Mouse (Mus musculus) central nervous system, embryonic 18 days (tissue): ENCODE measurements around the gene Dalrd3. TPM values are rescaled to one million over a fixed set of nuclear protein-coding genes. Genes with fewer than 3 reads are reported as not detected.

ENCODE experiments used
- polyA plus RNA-seq: library from polyadenylated mRNA; depleted of rRNA; stranded (reverse); fragments of >200 nt; gene quantifications from 2 replicates; pipeline ENCODE4 v1.2.3, GENCODE M21; 2012; rRNA removed

Gene Dalrd3
- 277 and 285 TPM in 2 replicates for polyA plus RNA-seq

GRCm38 (mm10) chr9:108569381-108570206 lies at the start of gene Dalrd3:
Dalrd3 (plus strand) TSS chr9:108569886.

DNA sequence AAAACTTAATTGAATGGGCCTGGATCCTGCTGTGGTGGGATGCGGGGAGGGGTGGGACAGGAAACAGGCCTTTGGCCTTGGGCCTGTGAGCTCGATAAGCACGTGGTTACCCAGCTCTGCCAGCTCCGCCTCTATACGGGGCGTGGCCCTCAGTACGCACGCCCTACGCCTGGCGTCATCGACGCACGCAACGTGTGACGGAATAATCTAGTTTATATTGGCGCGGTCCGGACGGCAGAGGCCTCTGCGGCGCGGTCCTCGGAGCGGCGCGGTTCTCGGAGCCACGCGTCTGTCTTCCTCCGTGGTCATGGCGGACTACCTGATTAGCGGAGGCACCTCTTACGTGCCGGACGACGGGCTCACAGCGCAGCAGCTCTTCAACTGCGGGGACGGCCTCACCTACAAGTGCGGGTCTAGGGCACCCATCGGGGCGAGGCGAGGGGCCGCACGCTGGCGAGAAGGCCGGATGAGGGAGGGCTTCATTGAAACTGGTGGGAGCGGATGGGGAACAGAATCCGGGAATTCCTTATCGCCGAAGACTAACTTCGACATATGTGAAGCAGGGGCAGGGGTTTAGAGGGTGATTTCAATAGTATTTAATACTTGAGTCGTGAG lies 9.4 kb upstream of the Dalrd3 start, which contains the start of gene Impdh2:
Gene Impdh2 (plus strand): TSS at position 60 of the 615 bp plus-strand sequence.

GRCm38 (mm10) chr9:108566815-108567776 lies 2.6 kb upstream of the Dalrd3 start, which contains the start of gene Ndufaf3:
Ndufaf3 (minus strand) TSS chr9:108567434.

DNA sequence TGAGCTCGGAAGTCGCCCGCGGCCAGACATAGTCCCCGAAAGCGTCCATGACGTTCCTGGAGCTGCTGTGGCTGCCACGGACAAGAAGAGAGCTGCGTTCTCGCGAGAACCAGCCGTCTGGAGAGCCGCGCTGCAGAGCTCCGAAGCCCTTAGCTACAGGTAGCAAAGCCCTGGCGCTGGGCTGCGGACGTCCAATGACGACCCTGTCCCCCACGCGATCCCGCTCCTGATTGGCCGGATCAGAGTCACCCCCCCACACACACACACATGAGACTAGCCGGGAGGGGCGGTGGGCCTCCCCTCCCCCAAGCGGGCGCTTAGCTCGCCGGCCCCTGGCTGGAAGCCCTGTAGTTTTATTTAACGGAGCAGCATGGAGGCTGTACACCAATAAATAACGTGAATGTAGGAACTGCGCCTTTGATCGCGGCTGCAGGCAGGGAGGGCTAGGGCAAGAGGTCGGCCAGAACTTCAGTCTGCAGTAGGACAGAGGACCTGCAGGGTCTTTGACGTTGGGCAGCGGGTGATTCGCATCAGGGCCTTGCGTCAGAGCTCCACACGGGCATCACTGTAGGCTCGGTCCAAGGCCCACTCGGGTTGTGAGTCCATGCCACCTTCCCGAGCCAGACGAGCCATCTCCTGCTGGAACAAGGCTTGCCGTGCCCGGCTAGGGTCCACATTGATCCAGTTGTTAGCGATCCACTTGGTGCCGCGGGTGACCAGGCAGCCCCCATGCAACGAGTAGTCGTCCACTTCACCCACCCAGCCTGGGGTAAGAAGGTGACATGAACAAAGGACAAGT lies 9.1 kb downstream of the Dalrd3 start, which contains the start of gene Wdr6:
Gene Wdr6 (minus strand): TSS at position 195 of the 799 bp plus-strand sequence.

GRCm38 (mm10) chr9:108596998-108597764 lies 27.5 kb downstream of the Dalrd3 start, which contains the start of gene P4htm:
P4htm (minus strand) TSS chr9:108597667.

Other genes with a start within 250 kb of the Dalrd3 start
- gene Gpx1, start 231.0 kb upstream of the Dalrd3 start, polyA plus RNA-seq, result 311 and 335 TPM in 2 replicates
- 124 and 135 TPM in 2 replicates for gene Usp4, start 222.0 kb upstream of the Dalrd3 start, polyA plus RNA-seq
- 3.3 and 3.5 TPM in 2 replicates for gene 1700102P08Rik, start 177.1 kb upstream of the Dalrd3 start, polyA plus RNA-seq
- 2.2 and 2.7 TPM in 2 replicates for gene Ccdc36, start 141.4 kb upstream of the Dalrd3 start, polyA plus RNA-seq
- gene BC048562, start 133.4 kb upstream of the Dalrd3 start, polyA plus RNA-seq, result not detected in 2 replicates
- 32.4 and 35.2 TPM in 2 replicates for gene Ccdc71, start 109.4 kb upstream of the Dalrd3 start, polyA plus RNA-seq
- 67.4 and 67.8 TPM in 2 replicates for gene Klhdc8b, start 108.3 kb upstream of the Dalrd3 start, polyA plus RNA-seq
- gene Lamb2, start 90.2 kb upstream of the Dalrd3 start, polyA plus RNA-seq, result 25.1 and 35.7 TPM in 2 replicates
- 131 and 138 TPM in 2 replicates for gene Usp19, start 79.3 kb upstream of the Dalrd3 start, polyA plus RNA-seq
- gene Qars, start 62.2 kb upstream of the Dalrd3 start, polyA plus RNA-seq, result 120 and 140 TPM in 2 replicates
- 135 and 137 TPM in 2 replicates for gene Qrich1, start 53.1 kb upstream of the Dalrd3 start, polyA plus RNA-seq
- 131 and 132 TPM in 2 replicates for gene Impdh2, start 9.6 kb upstream of the Dalrd3 start, polyA plus RNA-seq
- gene Ndufaf3, start 2.5 kb upstream of the Dalrd3 start, polyA plus RNA-seq, result 59.9 and 60.6 TPM in 2 replicates
- 260 and 264 TPM in 2 replicates for gene Wdr6, start 8.9 kb downstream of the Dalrd3 start, polyA plus RNA-seq
- gene P4htm, start 27.8 kb downstream of the Dalrd3 start, polyA plus RNA-seq, result 35.4 and 35.5 TPM in 2 replicates
- gene Arih2, start 79.5 kb downstream of the Dalrd3 start, polyA plus RNA-seq, result 42.5 and 42.6 TPM in 2 replicates
- 22.7 and 22.8 TPM in 2 replicates for gene Slc25a20, start 92.2 kb downstream of the Dalrd3 start, polyA plus RNA-seq
- gene Prkar2a, start 119.4 kb downstream of the Dalrd3 start, polyA plus RNA-seq, result 35.0 and 38.6 TPM in 2 replicates
- gene Ip6k2, start 213.9 kb downstream of the Dalrd3 start, polyA plus RNA-seq, result 376 and 384 TPM in 2 replicates
- gene Nckipsd, start 238.5 kb downstream of the Dalrd3 start, polyA plus RNA-seq, result 34.3 and 35.4 TPM in 2 replicates